Mouse (Mus musculus) forebrain, embryonic 15.5 days (tissue): ENCODE measurements around the gene Srrm3. TPM values are rescaled to one million over a fixed set of nuclear protein-coding genes. Genes with fewer than 3 reads are reported as not detected.

ENCODE experiments used
- ATAC-seq: fragments of 200-750 bp; cut with Nextera tagmentation; replicated peaks from 2 replicates; pipeline ENCODE4 v1.8.0; 2017; ENCODE audit warnings: mild to moderate bottlenecking, moderate TSS enrichment, moderate library complexity
- H3K27ac ChIP-seq: fragments of 300-500 bp; sonication (generic); replicated peaks from 2 replicates; pipeline ENCODE4 v1.5.1; 2015; ENCODE audit warnings: mild to moderate bottlenecking, inconsistent platforms
- H3K27me3 ChIP-seq: fragments of 300-500 bp; sonication (generic); 2 replicates; pipeline ENCODE4 v1.6.1; 2015; ENCODE audit warnings: inconsistent platforms
- H3K36me3 ChIP-seq: fragments of 300-500 bp; sonication (generic); 2 replicates; pipeline ENCODE4 v1.6.1; 2015; ENCODE audit warnings: mild to moderate bottlenecking, inconsistent platforms
- H3K4me1 ChIP-seq: fragments of 300-500 bp; sonication (generic); 2 replicates; pipeline ENCODE4 v1.6.1; 2015; ENCODE audit warnings: inconsistent platforms
- H3K4me2 ChIP-seq: fragments of 300-500 bp; sonication (generic); replicated peaks from 2 replicates; pipeline ENCODE4 v1.6.1; 2015; ENCODE audit warnings: mild to moderate bottlenecking, inconsistent platforms
- H3K4me3 ChIP-seq: fragments of 300-500 bp; sonication (generic); 2 replicates; pipeline ENCODE4 v1.5.1; 2015; ENCODE audit warnings: mild to moderate bottlenecking, inconsistent platforms
- H3K9ac ChIP-seq: fragments of 300-500 bp; sonication (generic); replicated peaks from 2 replicates; pipeline ENCODE4 v1.6.1; 2015; ENCODE audit warnings: mild to moderate bottlenecking, inconsistent platforms
- H3K9me3 ChIP-seq: fragments of 300-500 bp; sonication (generic); 2 replicates; pipeline ENCODE4 v1.6.1; 2016; ENCODE audit warnings: inconsistent platforms
- WGBS: fragments of 180-500 bp; shearing (Covaris S2); methylation state at CpG from one replicate; pipeline ENCODE4 v1.1.7; 2015; ENCODE audit warnings: mixed read lengths; 5-methylcytosine and 5-hydroxymethylcytosine counted together
- polyA plus RNA-seq: library from polyadenylated mRNA; unstranded; fragments of >200 nt; fragmentation: Nextera tagmentation; extraction: Ambion mirVana; gene quantifications from 2 replicates; pipeline ENCODE4 v1.2.1, GENCODE M21; 2015

Gene Srrm3
- polyA plus RNA-seq, 1 experiment from 2014 or later, result 56.0 TPM

DNA sequence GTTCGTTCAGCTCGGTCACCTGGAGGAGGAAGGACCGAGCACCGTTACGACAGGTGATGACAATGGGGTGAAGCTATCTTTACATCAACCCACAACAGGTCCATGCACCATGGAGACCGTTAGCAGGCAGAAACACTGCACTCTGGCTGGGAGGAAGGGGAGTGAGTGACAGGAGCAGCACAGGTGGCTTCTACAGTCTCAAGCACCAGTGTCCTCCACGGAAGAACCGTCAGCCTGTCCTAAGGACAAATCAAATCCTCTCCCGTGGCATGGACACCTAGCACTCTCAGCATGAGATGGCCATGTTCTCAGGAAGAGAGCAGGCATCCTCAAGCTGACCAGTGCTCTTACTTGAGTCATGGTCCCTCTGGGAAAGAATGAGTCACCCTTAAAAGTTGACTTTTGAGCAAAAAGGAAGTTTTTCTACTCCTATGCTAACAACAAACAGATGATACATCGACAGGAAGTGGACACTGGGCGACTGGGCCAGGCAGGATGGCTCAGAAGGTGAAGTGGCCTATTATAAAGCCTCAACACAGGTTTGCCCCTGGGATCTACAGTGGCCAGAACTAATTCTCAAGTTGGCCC lies 105.0 kb downstream of the Srrm3 start:
- Histone ChIP-seq H3K4me3 (no peak overlapping the region), H3K9me3 (no peaks in the 10 kb centered on the region), H3K4me2 (no peak overlapping the region), H3K27me3 (no peaks in the 10 kb centered on the region), H3K27ac (no peak overlapping the region), H3K9ac (no peak overlapping the region), H3K4me1 (peaks cover 23% of the 10 kb centered on the region), H3K36me3 (peaks cover 54% of the 10 kb centered on the region)
- ATAC-seq, result no peak
- WGBS, result 92% methylated on average over 11 of the region's 11 CpGs

DNA sequence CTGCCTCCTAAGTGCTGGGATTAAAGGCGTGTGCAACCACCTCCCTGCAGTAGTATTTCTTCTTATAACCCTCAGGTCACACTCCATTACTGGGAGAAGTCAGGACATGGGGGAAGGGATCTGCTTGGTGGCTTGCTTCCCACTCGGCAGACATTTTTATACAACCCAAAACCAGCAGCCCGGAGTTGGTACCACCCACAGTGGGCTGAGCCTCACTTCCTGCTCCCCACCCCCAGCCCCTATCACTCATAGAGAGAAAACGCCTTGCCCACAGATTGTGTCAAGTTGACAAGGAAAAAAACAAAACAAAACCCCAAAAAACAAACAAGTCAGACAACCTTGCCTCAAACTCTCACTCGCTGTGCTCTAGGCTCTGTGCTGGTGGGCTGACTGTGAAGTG lies 106.5 kb downstream of the Srrm3 start:
- peaks cover 57% of the 10 kb centered on the region for H3K36me3 ChIP-seq
- no peaks in the 10 kb centered on the region for H3K27me3 ChIP-seq
- 89% methylated on average over 5 of the region's 5 CpGs for WGBS
- no peak overlapping the region for H3K4me3 ChIP-seq
- H3K9me3 ChIP-seq, result no peaks in the 10 kb centered on the region
- no peak overlapping the region for H3K27ac ChIP-seq
- ATAC-seq, result no peak
- H3K9ac ChIP-seq, result no peak overlapping the region
- no peak overlapping the region for H3K4me2 ChIP-seq
- peaks cover 14% of the 10 kb centered on the region for H3K4me1 ChIP-seq

DNA sequence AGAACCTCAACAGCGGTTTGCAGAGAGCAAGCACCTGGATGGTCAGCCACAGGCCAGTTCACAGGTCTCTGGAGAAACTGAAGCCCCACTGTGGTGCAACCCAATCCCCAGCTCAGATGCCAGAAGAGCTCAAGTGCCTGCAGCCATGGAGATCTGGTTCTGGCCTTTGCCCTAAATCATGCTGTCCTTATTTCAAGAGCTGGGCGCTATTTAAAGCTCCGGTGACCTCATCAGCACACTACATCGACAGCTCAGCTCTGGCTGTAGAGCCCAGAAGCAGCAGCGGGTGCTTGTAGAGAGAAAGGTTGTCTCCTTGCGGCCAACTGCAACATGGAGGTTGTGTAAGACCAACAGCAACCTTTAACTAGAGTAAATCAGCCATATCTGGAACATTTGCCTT lies 107.5 kb downstream of the Srrm3 start:
- Histone ChIP-seq H3K27me3 (no peaks in the 10 kb centered on the region), H3K27ac (no peak overlapping the region), H3K9ac (no peak overlapping the region), H3K9me3 (no peaks in the 10 kb centered on the region), H3K4me2 (no peak overlapping the region), H3K36me3 (peaks cover 62% of the 10 kb centered on the region), H3K4me1 (peaks cover 6% of the 10 kb centered on the region), H3K4me3 (no peak overlapping the region)
- no peak for ATAC-seq
- 96% methylated on average over 6 of the region's 6 CpGs for WGBS

DNA sequence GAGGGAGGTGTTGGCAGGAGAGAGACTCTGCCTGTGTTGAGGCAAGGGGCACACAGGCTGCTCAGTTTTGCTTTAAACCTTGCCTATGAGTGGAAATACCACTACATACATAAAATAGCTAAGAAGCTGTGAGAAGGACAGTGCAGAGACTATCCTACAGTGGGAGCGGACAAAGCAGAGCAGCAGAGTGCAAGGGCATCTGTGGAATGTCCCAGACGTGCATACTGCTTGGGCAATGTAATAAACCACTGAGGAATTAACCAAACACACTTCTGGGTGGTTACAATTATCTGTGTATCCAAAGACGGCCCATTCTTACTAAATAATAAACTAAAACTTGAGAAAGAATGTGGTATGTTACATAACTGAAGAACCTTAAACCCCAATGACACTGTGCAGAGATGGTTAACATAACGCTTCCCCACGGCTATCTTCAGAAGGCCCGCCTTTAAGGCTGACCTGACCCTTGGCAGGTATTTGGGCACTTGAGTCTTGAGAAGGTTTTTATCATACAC lies 109.4 kb downstream of the Srrm3 start:
- no peaks in the 10 kb centered on the region for H3K27me3 ChIP-seq
- no peak overlapping the region for H3K27ac ChIP-seq
- ATAC-seq, result no peak
- no peak overlapping the region for H3K9ac ChIP-seq
- H3K4me2 ChIP-seq, result no peak overlapping the region
- H3K4me1 ChIP-seq, result 0 out of 2 replicates have a peak, but pooled peaks cover 3% of the 10 kb centered on the region
- no peaks in the 10 kb centered on the region for H3K9me3 ChIP-seq
- peaks cover 60% of the 10 kb centered on the region for H3K36me3 ChIP-seq
- H3K4me3 ChIP-seq, result no peak overlapping the region
- WGBS, result 90% methylated on average over 6 of the region's 6 CpGs

DNA sequence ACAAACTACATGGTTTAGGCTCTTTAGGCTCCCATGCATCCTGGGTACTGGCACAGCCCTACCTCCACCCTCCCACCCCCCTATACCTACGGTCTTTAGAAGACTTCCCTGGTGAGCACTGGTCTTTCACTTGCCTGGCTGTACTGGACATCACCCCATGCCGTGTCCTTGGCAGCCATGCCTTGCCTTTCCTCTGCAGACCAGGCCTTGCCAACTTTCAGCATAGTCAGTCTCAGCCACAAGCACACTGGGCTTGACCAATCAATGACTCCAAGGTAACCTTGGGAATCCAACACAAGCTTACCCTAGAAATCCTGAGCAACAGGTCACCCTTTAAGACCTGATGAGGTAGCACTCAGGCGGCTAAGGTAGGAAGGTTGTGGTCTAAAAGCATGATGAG lies 109.9 kb downstream of the Srrm3 start:
- H3K4me2 ChIP-seq, result no peak overlapping the region
- 0 out of 2 replicates have a peak, but pooled peaks cover 3% of the 10 kb centered on the region for H3K4me1 ChIP-seq
- no peak overlapping the region for H3K9ac ChIP-seq
- WGBS, result 92% methylated on average over 3 of the region's 3 CpGs
- no peak overlapping the region for H3K4me3 ChIP-seq
- H3K27ac ChIP-seq, result no peak overlapping the region
- no peaks in the 10 kb centered on the region for H3K9me3 ChIP-seq
- H3K36me3 ChIP-seq, result peaks cover 60% of the 10 kb centered on the region
- H3K27me3 ChIP-seq, result no peaks in the 10 kb centered on the region
- ATAC-seq, result no peak

DNA sequence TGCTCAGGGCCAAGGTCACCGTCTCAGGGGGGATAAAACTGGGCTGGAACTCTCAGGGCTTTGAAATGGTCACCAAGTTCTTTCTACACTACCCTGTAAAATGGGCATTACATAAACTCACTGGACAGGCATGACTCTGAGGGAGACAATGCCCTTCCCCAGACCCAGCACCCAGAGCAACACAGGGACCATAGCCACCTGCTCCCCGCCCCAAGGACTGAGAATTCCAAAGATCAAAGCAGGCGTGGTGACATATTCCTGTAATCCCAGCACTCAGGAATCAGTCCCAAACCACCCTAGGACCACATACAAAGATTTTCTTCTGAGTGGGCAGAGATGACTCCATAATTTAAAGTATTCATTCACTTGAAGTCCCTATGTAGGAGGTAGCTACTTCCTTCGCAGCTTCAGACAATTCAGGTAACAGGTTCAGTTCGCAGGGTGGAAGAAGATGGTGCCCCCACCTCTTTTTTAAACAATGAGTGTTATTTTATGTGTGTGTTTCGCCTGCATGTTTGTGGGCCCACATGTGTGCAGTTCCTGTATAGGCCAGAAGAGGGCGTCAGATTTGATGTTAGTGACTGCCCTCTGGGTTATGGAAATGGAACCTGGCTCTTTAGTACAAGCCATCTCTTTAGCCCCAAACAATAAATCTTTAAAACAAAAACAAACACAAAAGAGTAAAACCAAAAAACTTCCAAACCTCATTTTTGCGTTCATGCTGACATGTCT lies 110.8 kb downstream of the Srrm3 start:
- Histone ChIP-seq H3K27ac (no peak overlapping the region), H3K4me1 (0 out of 2 replicates have a peak, but pooled peaks cover 3% of the 10 kb centered on the region), H3K4me2 (no peak overlapping the region), H3K9me3 (no peaks in the 10 kb centered on the region), H3K4me3 (no peak overlapping the region), H3K36me3 (peaks cover 65% of the 10 kb centered on the region), H3K27me3 (no peaks in the 10 kb centered on the region), H3K9ac (no peak overlapping the region)
- 94% methylated on average over 8 of the region's 8 CpGs for WGBS
- ATAC-seq, result no peak

DNA sequence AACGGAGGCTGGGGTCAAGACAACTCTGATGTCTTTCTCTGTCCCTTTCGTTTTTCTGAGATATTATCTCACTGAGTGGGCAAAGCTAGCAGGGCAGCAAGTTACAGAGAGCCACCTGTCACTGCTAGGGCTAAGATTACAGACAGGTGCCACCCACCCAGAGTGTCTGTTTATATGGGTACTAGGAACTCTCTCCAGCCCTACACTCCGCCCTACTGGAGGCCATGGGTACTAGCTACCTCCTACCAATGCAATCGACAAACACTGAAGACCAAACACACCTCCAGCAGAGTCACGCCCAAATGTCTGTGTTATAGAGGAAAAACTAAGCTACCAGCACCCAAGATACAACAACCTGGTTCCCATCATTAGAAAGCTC lies 111.4 kb downstream of the Srrm3 start:
- 96% methylated on average over 5 of the region's 5 CpGs for WGBS
- peaks cover 70% of the 10 kb centered on the region for H3K36me3 ChIP-seq
- no peaks in the 10 kb centered on the region for H3K9me3 ChIP-seq
- ATAC-seq, result no peak
- no peak overlapping the region for H3K4me3 ChIP-seq
- no peak overlapping the region for H3K27ac ChIP-seq
- no peak overlapping the region for H3K4me2 ChIP-seq
- peaks cover 3% of the 10 kb centered on the region; the same call in 1 of the 2 replicates for H3K4me1 ChIP-seq
- H3K27me3 ChIP-seq, result no peaks in the 10 kb centered on the region
- no peak overlapping the region for H3K9ac ChIP-seq

DNA sequence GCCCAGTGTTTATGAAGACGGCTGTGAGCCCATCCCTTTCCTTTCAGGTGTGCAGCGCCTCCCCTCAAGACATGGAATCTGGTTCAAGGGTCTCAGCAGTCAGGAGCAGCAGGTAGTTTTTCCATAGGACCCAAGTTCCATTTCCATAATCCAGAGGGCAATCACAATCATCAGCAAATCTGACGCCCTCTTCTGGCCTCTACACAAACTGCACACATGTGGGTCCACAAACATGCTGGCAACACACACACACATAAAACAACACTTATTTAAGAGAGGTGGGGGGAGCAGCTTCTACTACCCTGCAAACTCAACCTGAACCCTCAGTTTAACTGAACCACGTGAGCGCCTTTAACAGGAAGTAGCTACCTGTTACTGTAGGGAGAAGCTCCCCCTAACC lies 111.9 kb downstream of the Srrm3 start:
- ATAC-seq, result no peak
- 94% methylated on average over 5 of the region's 5 CpGs for WGBS

DNA sequence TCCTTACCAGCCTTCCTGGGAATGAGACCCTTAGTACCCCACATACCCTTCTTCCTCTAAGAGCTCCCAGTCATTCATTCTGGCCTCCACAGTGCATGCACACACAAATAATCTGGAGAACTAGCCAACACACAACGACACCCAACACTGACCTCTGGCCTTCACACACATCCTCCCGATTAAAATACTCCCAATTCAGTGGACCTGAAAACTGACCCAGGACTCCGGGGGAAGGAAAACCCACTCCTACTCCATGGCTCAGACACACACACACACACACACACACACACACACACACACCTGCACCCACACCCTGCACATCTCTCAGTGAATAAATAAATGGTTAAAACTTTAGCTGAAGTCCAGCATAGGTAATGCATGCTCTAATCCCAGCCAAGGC lies 113.2 kb downstream of the Srrm3 start:
- H3K4me3 ChIP-seq, result no peak overlapping the region
- H3K27me3 ChIP-seq, result no peaks in the 10 kb centered on the region
- no peak overlapping the region for H3K9ac ChIP-seq
- H3K4me2 ChIP-seq, result no peak overlapping the region
- H3K4me1 ChIP-seq, result peaks cover 8% of the 10 kb centered on the region
- no peaks in the 10 kb centered on the region for H3K9me3 ChIP-seq
- peaks cover 65% of the 10 kb centered on the region for H3K36me3 ChIP-seq
- H3K27ac ChIP-seq, result no peak overlapping the region
- 95% methylated on average over 3 of the region's 3 CpGs for WGBS
- no peak for ATAC-seq

More for the DNA sequence above, 111.9 kb downstream of the Srrm3 start:
- H3K4me3 ChIP-seq, result no peak overlapping the region
- no peak overlapping the region for H3K9ac ChIP-seq
- H3K36me3 ChIP-seq, result peaks cover 72% of the 10 kb centered on the region
- H3K27me3 ChIP-seq, result no peaks in the 10 kb centered on the region
- no peaks in the 10 kb centered on the region for H3K9me3 ChIP-seq
- H3K4me2 ChIP-seq, result no peak overlapping the region
- H3K27ac ChIP-seq, result no peak overlapping the region
- H3K4me1 ChIP-seq, result peaks cover 4% of the 10 kb centered on the region

DNA sequence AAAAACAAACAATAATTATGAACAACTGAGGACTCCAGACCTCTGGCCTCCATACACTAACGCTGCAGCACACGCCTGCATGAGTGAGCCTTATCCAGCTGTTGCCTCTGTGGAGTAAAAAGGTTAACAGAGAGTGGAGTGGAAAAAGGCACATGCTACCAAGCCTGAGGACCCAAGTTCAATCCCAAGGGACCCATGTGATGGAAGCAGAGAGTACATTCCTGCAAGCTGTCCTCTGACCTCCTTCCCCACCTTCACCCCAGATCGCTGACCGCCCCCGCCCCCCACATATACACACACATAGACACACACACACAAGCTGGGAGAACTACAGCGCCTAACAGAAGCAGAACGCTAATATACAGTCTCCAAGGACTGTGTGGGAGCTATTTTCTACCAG lies 117.2 kb downstream of the Srrm3 start:
- Histone ChIP-seq H3K4me2 (no peak overlapping the region), H3K9ac (no peak overlapping the region), H3K27ac (no peak overlapping the region), H3K4me1 (peaks cover 42% of the 10 kb centered on the region), H3K9me3 (no peaks in the 10 kb centered on the region), H3K36me3 (peaks cover 45% of the 10 kb centered on the region), H3K27me3 (no peaks in the 10 kb centered on the region), H3K4me3 (no peak overlapping the region)
- WGBS, result 97% methylated on average over 7 of the region's 7 CpGs
- no peak for ATAC-seq
